Mouse (Mus musculus): Measurements from ENCODE around the gene Cirbp.
A peak's percentile ranks its signal among the peaks of the same experiment; 100 is the strongest.

Gene Cirbp

GRCm38 (mm10) chr10:80138553-80139438, 27.0 kb upstream of the Cirbp start, which contains the start of gene Atp5d:
Gene Atp5d (plus strand): TSS chr10:80138632.
- peak; percentile 80 for DNase-seq

- DNase-seq = no peak
These were observed 26.4 kb upstream of the Cirbp start for GRCm38 (mm10) chr10:80139439-80139775.

DNA sequence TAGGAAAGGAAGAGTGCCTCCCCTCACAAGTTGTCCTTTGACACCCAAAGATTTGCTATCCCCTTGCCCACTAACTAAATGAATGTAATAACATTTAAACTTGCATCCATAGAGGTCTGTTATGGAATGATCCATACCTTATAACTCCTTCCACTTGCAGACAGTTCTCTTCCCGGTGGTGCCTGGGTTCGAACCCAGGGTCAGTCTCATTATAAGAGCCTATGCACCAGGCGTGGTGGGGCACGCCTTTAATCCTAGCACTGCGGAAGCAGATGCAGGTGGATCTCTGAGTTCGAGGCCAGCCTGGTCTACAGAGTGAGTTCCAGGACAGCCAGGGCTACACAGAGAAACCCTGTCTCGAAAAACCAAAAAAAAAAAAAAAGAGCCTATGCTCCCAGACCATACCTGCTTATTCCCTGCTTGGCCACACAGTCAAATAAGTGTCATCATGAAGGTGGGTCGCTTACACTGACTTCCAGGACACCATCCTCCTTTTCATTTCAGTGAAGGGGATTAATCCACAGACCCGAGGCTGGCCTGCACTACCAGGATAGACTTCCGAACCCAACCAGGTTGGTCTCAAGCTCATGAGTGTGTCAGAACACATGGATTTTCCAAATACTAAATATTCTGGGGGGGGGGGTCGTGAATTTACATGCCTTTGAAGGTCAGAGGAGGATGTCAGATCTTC, 25.7 kb upstream of the Cirbp start:
- no peak for DNase-seq

- no peak for DNase-seq
These were observed 25.1 kb upstream of the Cirbp start, which contains the start of gene Cbarp for GRCm38 (mm10) chr10:80140666-80141035. Gene Cbarp (minus strand): TSS chr10:80140835.

- DNase-seq = peak; percentile 98
These were observed 24.5 kb upstream of the Cirbp start for GRCm38 (mm10) chr10:80141243-80141642.

DNA sequence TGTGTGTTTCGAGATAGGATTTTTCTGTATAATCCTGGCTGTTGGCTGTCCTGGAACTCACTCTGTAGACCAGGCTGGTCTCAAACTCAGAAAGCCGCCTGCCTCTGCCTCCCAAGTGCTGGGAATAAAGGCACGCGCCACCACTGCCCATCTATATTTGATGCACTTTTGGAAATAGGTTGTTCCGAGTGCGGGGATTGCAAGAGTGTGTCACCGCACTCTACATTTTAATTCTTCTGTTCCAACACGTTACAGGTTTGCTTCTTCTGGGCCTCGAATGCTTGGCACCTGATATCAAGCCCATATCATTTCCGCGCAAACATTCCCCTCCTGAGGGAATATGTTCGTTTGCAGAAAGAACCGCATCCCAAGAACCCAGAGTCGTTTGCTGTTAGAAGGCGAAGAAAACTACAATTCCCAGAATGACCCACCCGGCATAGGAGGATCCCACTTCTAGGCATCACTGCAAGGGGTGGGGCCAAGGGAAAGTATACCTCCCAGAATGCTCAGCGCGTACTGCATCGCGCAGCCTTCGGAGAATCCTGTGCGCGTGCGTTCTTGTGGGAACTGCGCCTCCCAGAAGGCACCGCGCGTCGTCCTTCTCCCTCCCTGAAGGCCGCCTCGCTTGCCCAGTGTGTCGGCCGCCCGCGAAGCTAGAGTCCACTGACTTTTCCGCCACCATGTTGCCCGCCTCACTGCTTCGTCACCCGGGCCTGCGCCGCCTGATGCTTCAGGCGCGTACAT, 23.8 kb upstream of the Cirbp start:
- peak; percentile 98 for DNase-seq

GRCm38 (mm10) chr10:80142530-80142925, 23.3 kb upstream of the Cirbp start:
- DNase-seq = peak; percentile 73

DNA sequence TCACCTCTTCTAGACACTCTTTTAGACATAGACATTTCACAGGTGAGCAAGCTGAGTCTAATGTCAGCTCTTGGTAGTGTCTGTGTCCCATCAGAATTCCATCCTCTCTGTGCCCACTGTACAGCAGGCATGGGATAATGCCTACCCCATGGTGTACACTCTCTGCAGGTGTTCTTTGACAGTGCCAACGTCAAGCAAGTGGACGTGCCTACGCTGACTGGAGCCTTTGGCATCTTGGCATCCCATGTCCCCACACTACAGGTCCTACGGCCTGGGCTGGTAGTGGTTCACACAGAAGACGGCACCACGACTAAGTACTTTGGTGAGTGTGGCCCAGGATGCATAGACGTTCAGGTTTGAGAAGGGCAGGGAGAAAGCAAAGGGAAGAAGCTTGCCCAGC, 22.1 kb upstream of the Cirbp start:
- no peak for DNase-seq

DNA sequence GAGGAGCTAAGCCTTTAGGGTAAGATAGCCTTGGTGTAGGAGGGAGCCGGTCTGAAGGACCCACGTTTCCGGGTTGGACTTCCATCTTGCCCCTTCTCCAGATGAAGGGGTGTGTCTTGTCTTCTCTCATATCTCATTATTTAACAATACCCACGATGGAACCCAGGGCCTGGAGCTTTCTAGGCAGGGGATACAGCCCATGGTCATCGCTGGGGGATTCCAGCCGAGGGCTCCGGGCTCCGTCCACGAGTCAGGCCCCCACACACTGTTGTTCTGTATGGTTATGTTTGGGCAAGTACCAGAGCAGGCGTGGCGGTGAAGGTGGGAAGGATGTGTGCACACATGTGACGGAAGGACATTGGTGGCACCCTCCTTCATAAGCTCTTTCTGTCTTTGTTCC, 21.6 kb upstream of the Cirbp start:
- DNase-seq = no peak

DNA sequence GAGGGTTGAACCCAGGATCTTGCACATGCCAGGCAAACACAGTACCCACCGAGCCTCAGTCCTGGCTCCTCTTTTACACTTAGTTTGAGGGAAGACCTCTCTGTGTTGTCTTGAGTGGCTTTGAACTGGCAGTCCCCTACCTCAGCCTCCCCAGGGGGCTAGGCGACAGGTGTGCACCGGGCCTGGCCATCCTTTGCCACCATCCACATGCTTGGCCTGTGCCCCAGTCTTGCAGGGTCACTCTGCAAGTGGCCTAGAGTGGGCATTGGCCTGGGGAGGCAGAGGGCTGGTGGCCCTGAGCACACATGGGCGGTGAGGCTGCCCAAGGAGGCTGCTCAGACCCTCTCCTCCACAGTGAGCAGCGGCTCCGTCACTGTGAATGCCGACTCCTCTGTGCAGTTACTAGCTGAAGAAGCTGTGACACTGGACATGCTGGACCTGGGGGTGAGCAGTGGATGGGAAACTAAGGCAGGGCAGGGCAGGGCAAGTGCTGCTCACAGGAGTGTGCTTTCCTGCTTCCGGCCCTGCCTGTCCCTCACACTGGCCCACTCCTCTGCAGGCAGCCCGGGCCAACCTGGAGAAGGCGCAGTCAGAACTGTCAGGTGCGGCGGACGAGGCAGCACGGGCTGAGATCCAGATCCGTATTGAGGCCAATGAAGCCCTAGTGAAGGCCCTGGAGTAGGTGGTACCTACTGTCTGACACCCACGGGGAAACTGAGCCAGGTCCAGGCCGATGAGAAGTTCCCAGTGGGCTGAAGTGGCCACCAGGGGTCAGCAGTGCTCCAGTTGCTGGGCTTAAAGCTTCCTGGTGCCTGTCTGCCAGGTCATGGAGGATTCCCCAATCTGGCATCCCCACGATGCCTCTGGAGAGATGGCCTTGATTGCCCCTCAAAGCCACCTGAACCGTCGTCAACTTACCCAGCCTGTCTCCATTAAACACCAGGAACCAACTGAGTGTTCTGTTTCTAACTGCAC, 20.6 kb upstream of the Cirbp start:
- peak; percentile 78 for DNase-seq

DNA sequence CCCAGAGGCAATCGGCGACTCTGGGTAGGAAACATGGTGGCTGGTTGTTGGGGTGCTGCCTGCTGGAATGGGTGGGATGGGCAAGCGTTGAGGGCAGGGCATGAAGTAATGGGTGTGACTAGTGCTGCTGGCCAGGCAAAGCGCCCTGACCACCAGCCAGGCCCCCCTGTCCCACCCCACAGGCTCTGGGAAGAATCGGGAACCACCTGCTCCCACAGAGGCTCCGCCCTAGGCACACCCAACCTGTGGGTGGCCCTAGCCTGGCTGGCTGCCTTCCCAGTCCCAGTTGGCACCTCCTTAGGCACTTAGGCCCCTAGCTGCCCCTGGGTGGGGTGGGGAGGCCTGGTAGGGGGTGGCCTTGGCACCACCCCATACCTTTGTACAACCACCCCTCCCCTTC, 19.9 kb upstream of the Cirbp start:
- DNase-seq = peak; percentile 78

DNA sequence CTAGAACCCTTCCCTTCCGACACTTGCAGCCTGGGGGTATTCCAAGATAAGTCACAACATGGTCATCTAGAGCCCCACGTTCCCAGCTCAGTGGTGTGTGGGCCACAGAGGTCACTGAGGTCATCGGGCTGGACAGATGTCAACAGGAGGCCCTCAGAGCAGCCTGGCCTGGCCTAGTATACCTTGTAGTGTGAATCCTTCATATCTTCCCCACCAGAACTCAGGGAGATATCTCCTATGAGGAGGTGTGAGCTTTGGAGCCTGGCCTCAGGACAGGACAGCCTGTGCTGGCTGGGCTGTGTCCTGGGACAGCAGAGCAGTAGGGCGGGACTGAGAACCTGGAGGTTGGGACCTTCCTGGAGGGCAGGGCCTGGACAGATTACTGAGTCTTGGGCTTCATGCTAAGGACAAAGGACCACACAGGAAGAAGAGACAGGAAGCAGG, 19.2 kb upstream of the Cirbp start:
- peak; percentile 56 for DNase-seq

DNA sequence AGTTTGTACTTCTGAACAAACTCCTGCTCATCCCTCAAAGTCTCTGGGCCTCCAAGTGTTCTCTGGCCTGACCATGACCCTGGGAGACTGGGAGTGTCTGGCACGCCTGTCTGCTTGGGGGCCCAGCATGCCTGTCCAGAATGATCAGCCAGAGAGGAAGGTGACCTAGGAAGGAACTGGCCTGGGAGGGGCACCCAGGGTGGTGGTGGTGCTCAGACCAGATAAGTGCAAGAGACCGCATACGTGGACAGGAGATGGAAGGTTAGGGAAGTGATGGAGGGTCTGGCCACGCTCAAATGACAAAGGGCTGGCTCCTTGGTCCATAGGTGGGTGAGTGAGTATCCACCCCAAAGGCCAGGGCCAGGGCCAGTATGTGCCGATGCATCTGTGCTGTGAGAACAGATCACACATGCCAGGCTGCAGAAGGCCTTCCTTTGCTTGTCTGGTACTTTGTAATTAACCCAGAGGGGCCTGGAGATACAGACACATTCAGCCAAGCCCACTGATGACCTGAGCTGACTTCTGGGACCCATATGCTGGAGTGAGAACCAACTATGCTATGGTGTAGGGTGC, 18.6 kb upstream of the Cirbp start:
- no peak for DNase-seq

DNA sequence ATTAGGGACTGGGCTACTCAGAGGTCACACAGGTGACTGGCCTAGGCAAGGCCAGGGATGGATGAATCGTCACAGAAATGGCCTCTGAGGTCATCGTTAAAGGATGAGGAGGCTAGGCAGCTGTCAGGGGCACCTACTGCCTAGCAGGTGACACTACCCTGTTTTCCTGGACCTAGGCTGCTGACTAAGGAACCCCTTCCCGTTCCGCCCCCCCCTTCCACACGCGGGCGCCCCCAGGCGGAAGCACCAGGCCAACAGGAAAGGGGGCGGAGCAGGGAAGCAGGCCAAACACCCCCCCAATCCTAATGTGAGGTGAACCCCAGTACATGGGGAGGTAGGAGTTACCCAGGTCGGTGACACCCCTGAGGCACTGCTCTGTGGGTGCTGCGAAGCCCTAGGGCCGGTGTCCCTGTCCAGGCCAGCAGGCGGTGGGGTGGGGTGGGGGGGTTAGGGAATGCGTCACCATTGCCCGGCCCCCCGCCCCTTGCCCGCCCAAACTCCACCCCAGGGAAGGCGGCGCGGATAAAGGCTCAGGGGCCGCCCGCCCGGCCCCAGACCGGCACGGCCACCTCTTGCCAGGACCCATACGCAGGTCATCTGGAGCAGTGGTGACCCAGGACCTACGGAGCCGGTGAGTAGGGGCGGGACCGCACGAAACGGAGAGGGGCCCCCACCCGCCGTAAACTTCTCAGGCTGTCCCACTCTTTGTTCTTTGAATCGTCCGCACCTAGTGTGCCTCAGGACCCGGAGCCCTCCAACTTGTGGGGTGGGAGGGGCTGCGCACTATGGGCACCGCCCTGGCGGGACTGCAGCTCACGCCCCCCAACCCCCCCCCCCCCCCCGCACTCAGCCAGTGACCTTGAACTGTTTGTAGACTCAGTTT, 17.8 kb upstream of the Cirbp start, which contains the start of gene Midn:
Midn (plus strand) TSS at position 554 of the 883 bp plus-strand sequence.
- peak; percentile 93 for DNase-seq

GRCm38 (mm10) chr10:80148610-80149290, 17.0 kb upstream of the Cirbp start:
- peak; percentile 96 for DNase-seq

DNA sequence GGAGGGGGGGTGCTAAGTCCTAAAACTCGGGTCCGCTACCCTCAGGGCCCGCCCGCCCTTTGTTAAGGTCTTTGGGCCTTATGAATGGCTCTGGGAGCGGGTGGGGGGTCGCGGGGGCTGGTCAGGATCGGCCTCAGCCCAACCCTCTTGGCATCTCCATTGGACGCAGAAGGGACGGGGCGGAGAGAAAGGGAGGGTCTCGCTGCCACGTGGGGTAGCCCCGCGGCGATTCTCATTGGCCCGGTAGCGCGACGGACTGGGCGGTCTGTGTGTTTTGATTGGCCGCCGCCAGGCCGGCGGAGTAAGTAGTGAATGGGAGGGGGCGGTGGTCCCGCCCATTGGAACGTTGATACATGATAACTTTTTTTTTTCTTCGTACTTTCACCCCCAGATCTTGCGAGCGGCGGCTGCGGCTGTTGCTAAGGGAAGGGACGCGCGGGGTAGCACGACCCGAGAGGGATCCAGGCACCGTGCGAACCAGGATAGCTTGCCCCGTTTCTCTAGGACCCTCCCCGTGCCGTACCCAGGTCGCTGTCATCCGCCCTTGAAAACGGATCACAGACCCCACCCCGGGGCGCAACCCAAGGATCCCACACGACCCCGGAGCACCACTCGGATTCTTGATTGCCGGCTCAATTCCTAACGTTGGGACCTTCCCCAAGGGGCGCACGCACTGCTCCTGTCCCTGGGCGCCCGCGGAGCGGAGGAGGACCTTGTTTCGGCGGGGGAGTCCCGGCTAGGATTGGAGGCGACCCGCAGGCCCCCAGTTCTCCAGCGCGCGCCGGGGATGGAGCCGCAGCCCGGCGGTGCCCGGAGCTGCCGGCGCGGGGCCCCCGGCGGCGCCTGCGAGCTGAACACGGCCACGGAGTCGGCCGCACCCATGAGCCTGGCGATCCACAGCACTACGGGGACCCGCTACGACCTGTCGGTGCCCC, 16.2 kb upstream of the Cirbp start:
- peak; percentile 99 for DNase-seq

DNA sequence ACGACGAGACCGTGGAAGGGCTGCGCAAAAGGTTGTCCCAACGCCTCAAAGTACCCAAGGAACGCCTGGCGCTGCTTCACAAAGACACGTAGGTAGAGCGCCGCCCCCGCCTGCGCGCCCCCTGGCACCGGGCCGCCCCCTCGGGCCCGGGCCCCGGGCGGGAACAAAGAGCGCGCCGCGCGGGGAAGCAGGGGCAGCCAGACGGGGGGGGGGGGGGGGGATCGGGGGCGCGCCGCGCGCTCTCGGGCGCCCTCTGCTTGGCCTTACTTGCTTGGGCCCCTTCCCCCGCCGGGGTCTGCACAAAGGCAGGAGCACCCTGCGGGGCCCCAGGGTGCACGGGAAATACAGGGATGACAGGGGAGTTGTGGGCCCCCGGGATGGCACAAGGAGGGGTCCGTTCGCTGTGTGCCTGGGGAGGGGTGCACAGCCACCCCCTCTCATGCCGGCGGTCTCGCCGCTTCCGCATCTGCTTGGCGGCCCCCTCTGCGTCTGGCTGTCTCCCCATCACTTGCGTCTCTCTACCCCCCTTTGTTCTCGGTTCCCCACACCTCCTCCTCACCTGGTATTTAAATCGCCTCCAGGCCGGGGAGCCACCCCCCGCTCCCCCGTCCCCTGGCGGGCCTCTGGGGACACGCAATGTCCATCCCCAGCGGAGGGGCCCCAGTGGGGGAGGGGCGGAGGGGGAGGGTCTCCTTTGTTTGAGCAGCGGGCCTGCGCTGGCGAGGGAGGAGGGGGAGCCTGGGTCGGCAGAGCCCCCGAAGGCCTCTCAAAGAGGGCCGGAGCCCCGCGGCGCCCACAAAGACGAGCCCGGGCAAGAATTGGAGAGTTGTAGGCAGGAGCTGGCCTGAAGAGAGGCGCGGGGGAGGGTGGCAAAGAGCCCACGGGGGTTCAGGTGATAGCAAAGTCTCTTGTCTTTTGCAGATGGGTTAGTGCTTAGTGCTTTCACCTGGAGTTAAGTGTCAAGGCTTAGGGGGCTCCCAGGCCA, 15.3 kb upstream of the Cirbp start:
- peak; percentile 72 for DNase-seq

Data from kidney, postnatal 14 days (tissue).